Mouse (Mus musculus): ENCODE data around the gene Rsf1. TPM values are rescaled to one million over a fixed set of nuclear protein-coding genes. Genes with fewer than 3 reads are reported as not detected.

Rsf1 gene
- polyA plus RNA-seq, 1 experiment from 2014 or later, result 14.8 TPM

Other genes starting within 250 kb of the Rsf1 start
- gene Usp35, start 247.9 kb upstream of the Rsf1 start, polyA plus RNA-seq (2014; fragmentation: Nextera tagmentation; extraction: Ambion mirVana), result 1.6 TPM in 2 replicates
- gene Kctd21, start 247.6 kb upstream of the Rsf1 start, polyA plus RNA-seq (2014; fragmentation: Nextera tagmentation; extraction: Ambion mirVana), result 4.8 and 5.2 TPM in 2 replicates
- 25.8 and 26.9 TPM in 2 replicates for gene Alg8, start 208.3 kb upstream of the Rsf1 start, polyA plus RNA-seq (2014; fragmentation: Nextera tagmentation; extraction: Ambion mirVana)
- 693 and 703 TPM in 2 replicates for gene Ndufc2, start 179.9 kb upstream of the Rsf1 start, polyA plus RNA-seq (2014; fragmentation: Nextera tagmentation; extraction: Ambion mirVana)
- 0.57 and 1.6 TPM in 2 replicates for gene Thrsp, start 162.2 kb upstream of the Rsf1 start, polyA plus RNA-seq (2014; fragmentation: Nextera tagmentation; extraction: Ambion mirVana)
- gene Kctd14, start 128.6 kb upstream of the Rsf1 start, polyA plus RNA-seq (2014; fragmentation: Nextera tagmentation; extraction: Ambion mirVana), result 0.82 and 1.2 TPM in 2 replicates
- gene Ints4, start 98.9 kb upstream of the Rsf1 start, polyA plus RNA-seq (2014; fragmentation: Nextera tagmentation; extraction: Ambion mirVana), result 34.0 and 36.3 TPM in 2 replicates
- gene Aamdc, start 392 bp upstream of the Rsf1 start, polyA plus RNA-seq (2014; fragmentation: Nextera tagmentation; extraction: Ambion mirVana), result 50.8 and 58.3 TPM in 2 replicates
- gene Clns1a, start 116.7 kb downstream of the Rsf1 start, polyA plus RNA-seq (2014; fragmentation: Nextera tagmentation; extraction: Ambion mirVana), result 93.4 and 100 TPM in 2 replicates
- gene Aqp11, start 158.4 kb downstream of the Rsf1 start, polyA plus RNA-seq (2014; fragmentation: Nextera tagmentation; extraction: Ambion mirVana), result 2.1 and 2.2 TPM in 2 replicates
- gene Pak1, start 208.7 kb downstream of the Rsf1 start, polyA plus RNA-seq (2014; fragmentation: Nextera tagmentation; extraction: Ambion mirVana), result 3.4 and 4.1 TPM in 2 replicates